In genomic region chrX:18250621-18251020, GRCm38 (mm10) we compare ENCODE assay signal across 21 mouse cellular contexts.
DNase-seq lines count a peak whose midpoint lies in the region; ATAC-seq and TF ChIP-seq lines count a peak whose summit lies in the region.
"Had no signal": no experiment of that assay in that cellular context is flagged by ENCODE, and none has a peak within 500 bp of the region (broad histone marks: within the 10 kb centered on the region; RNA-seq: fewer than 3 reads in every experiment).

No protein-coding gene starts in this region.

- ATAC-seq in liver, postnatal 0 days, result peak; percentile 41
- no peak for ATAC-seq in liver, embryonic 12.5 days
- ATAC-seq: midbrain, embryonic 15.5 days had no signal

- H3K9ac ChIP-seq in liver, postnatal 0 days (replicated peaks), result no peak overlapping the region
- H3K9ac ChIP-seq in liver, embryonic 12.5 days, result no peak overlapping the region
- H3K9ac ChIP-seq: forebrain, embryonic 12.5 days; heart, embryonic 13.5 days; hindbrain, embryonic 14.5 days; midbrain, embryonic 15.5 days; neural tube, embryonic 15.5 days; stomach, embryonic 15.5 days had no signal

- no peaks in the 10 kb centered on the region for H3K9me3 ChIP-seq in liver, postnatal 0 days (ENCODE audit: low read length)
- H3K9me3 ChIP-seq in liver, embryonic 12.5 days (replicated peaks), result no peaks in the 10 kb centered on the region
- H3K9me3 ChIP-seq: forebrain, embryonic 12.5 days; G1E; heart, embryonic 13.5 days; midbrain, embryonic 15.5 days; neural tube, embryonic 15.5 days; stomach, embryonic 15.5 days had no signal

- intact Hi-C loops in heart, postnatal 25 days (cut with DNase I), result loop anchor here (5.0 to 10.0 kb wide), 4 partner anchors 88 to 1356 kb away; partner anchors contain the start of gene Kdm6a

- no peak overlapping the region for H3K27ac ChIP-seq in liver, postnatal 0 days (ENCODE audit: low read depth)
- H3K27ac ChIP-seq in liver, embryonic 12.5 days, result no peak overlapping the region
- H3K27ac ChIP-seq: forebrain, embryonic 12.5 days; heart, embryonic 13.5 days; hindbrain, embryonic 14.5 days; midbrain, embryonic 15.5 days; neural tube, embryonic 15.5 days; stomach, embryonic 15.5 days had no signal

- peak; percentile 7 for DNase-seq in adrenal gland, postnatal 10 days
- DNase-seq in adrenal gland, adult 8-10 months, result no peak
- peak; percentile 66 for DNase-seq in heart, adult 11 months
- DNase-seq in heart, postnatal 25 days (ENCODE audit: low spot score), result no peak
- peak; percentile 22 for DNase-seq in liver, postnatal 0 days
- DNase-seq in kidney, postnatal 36 days, result peak; percentile 72 to 73
- no peak for DNase-seq in right cerebral cortex, postnatal 10 days (ENCODE audit: low spot score in 2 of 2)
- DNase-seq: heart, adult 18-20 months; heart, postnatal 36 days; lung, adult 18-20 months; lung, postnatal 14 days; thymus, adult 2 months had no signal

- no peak for TF ChIP-seq CTCF in liver, postnatal 0 days (IDR thresholded peaks at IDR 0.05; ENCODE audit: low read depth)

- H3K4me1 ChIP-seq in liver, postnatal 0 days (ENCODE audit: insufficient read depth), result no peaks in the 10 kb centered on the region
- H3K4me1 ChIP-seq in liver, embryonic 12.5 days, result no peaks in the 10 kb centered on the region
- H3K4me1 ChIP-seq: forebrain, embryonic 12.5 days; heart, embryonic 13.5 days; midbrain, embryonic 15.5 days; neural tube, embryonic 15.5 days; stomach, embryonic 15.5 days had no signal

- H3K27me3 ChIP-seq in liver, postnatal 0 days (ENCODE audit: insufficient read depth, low read length), result no peaks in the 10 kb centered on the region
- no peaks in the 10 kb centered on the region for H3K27me3 ChIP-seq in liver, embryonic 12.5 days (replicated peaks)
- H3K27me3 ChIP-seq: forebrain, embryonic 12.5 days; heart, embryonic 13.5 days; midbrain, embryonic 15.5 days; neural tube, embryonic 15.5 days; stomach, embryonic 15.5 days had no signal

- H3K4me2 ChIP-seq in liver, postnatal 0 days (ENCODE audit: low read depth, low read length), result no peak overlapping the region
- no peak overlapping the region for H3K4me2 ChIP-seq in liver, embryonic 12.5 days
- H3K4me2 ChIP-seq: forebrain, embryonic 12.5 days; heart, embryonic 13.5 days; hindbrain, embryonic 14.5 days; midbrain, embryonic 15.5 days; neural tube, embryonic 15.5 days; stomach, embryonic 15.5 days had no signal

- WGBS in liver, postnatal 0 days (ENCODE audit: insufficient replicate concordance), result 87% methylated on average over 4 of the region's 4 CpGs
- 89% methylated on average over 4 of the region's 4 CpGs for WGBS in liver, embryonic 12.5 days (ENCODE audit: insufficient replicate concordance)

- no peak overlapping the region for H3K4me3 ChIP-seq in liver, postnatal 0 days (ENCODE audit: low read depth, low read length)
- no peak overlapping the region for H3K4me3 ChIP-seq in liver, embryonic 12.5 days
- H3K4me3 ChIP-seq: forebrain, embryonic 12.5 days; heart, embryonic 13.5 days; midbrain, embryonic 15.5 days; myocyte; neural tube, embryonic 15.5 days; stomach, embryonic 15.5 days had no signal

- H3K36me3 ChIP-seq in liver, postnatal 0 days (replicated peaks; ENCODE audit: insufficient read depth, low read length), result peaks cover 32% of the 10 kb centered on the region
- peaks cover 50% of the 10 kb centered on the region for H3K36me3 ChIP-seq in liver, embryonic 12.5 days

- no peak for TF ChIP-seq EP300 in liver, postnatal 0 days (IDR thresholded peaks at IDR 0.05; ENCODE audit: low read depth)

Comparison
In these comparisons a context has a peak if more than half of its experiments do, and no peak if none do; other contexts are left out.
1. DNase-seq: peak in adrenal gland, postnatal 10 days (single experiment), heart, adult 11 months (single experiment), liver, postnatal 0 days (single experiment) and kidney, postnatal 36 days (2 of 2); none in adrenal gland, adult 8-10 months (single experiment), heart, postnatal 25 days (single experiment) and right cerebral cortex, postnatal 10 days (0 of 2).